Mouse (Mus musculus): ENCODE measurements around the gene Igsf8. TPM values are rescaled to one million over a fixed set of nuclear protein-coding genes. Genes with fewer than 3 reads are reported as not detected.

Igsf8 gene
- total RNA-seq, 2 experiments from 2014 or later, result 10.9 to 12.4 TPM

GRCm38 (mm10) chr1:172317946-172318345 lies 56.5 kb downstream of the Igsf8 start:
- no peak for DNase-seq
- intact Hi-C loops (cut with DNase I), result no loop called here

- no peak for DNase-seq
- intact Hi-C loops (cut with DNase I), result no loop called here
Observed at GRCm38 (mm10) chr1:172318424-172319035, 57.1 kb downstream of the Igsf8 start.

- no peak for DNase-seq
- intact Hi-C loops (cut with DNase I), result no loop called here
Observed at GRCm38 (mm10) chr1:172319346-172319745, 57.9 kb downstream of the Igsf8 start.

GRCm38 (mm10) chr1:172319921-172320411 lies 58.5 kb downstream of the Igsf8 start:
- no peak for DNase-seq
- intact Hi-C loops (cut with DNase I), result no loop called here

GRCm38 (mm10) chr1:172322725-172323124 lies 61.3 kb downstream of the Igsf8 start:
- DNase-seq, result no peak
- intact Hi-C loops (cut with DNase I), result no loop called here

GRCm38 (mm10) chr1:172323298-172323697 lies 61.9 kb downstream of the Igsf8 start:
- intact Hi-C loops (cut with DNase I), result no loop called here
- no peak for DNase-seq

GRCm38 (mm10) chr1:172323801-172324359 lies 62.4 kb downstream of the Igsf8 start:
- no peak for DNase-seq
- intact Hi-C loops (cut with DNase I), result loop anchor here (2.0 kb wide), 1 partner anchor 277 kb away; no protein-coding TSS in a partner anchor

- intact Hi-C loops (cut with DNase I), result loop anchor here (2.0 to 5.0 kb wide), 2 partner anchors 278 to 1073 kb away; no protein-coding TSS in a partner anchor
- DNase-seq, result peak; percentile 74 to 82
Observed at GRCm38 (mm10) chr1:172324725-172325124, 63.3 kb downstream of the Igsf8 start.

- intact Hi-C loops (cut with DNase I), result loop anchor here (2.0 to 5.0 kb wide), 2 partner anchors 279 to 1071 kb away; no protein-coding TSS in a partner anchor
- DNase-seq, result peak; percentile 65 to 72
Observed at GRCm38 (mm10) chr1:172325680-172326535, 64.5 kb downstream of the Igsf8 start.

- no peak for DNase-seq
- intact Hi-C loops (cut with DNase I), result loop anchor here (5.0 kb wide), 1 partner anchor 1071 kb away; no protein-coding TSS in a partner anchor
Observed at GRCm38 (mm10) chr1:172326684-172327083, 65.2 kb downstream of the Igsf8 start.

- DNase-seq, result no peak
- intact Hi-C loops (cut with DNase I), result loop anchor here (5.0 kb wide), 1 partner anchor 1070 kb away; no protein-coding TSS in a partner anchor
Observed at GRCm38 (mm10) chr1:172327206-172328001, 66.0 kb downstream of the Igsf8 start.

- intact Hi-C loops (cut with DNase I), result loop anchor here (5.0 kb wide), 1 partner anchor 1069 kb away; no protein-coding TSS in a partner anchor
- DNase-seq, result no peak
Observed at GRCm38 (mm10) chr1:172328041-172328440, 66.6 kb downstream of the Igsf8 start.

GRCm38 (mm10) chr1:172328461-172328860 lies 67.0 kb downstream of the Igsf8 start:
- DNase-seq, result no peak
- intact Hi-C loops (cut with DNase I), result loop anchor here (5.0 kb wide), 1 partner anchor 1069 kb away; no protein-coding TSS in a partner anchor

GRCm38 (mm10) chr1:172329131-172329530 lies 67.7 kb downstream of the Igsf8 start, which contains the start of gene Kcnj9:
Gene Kcnj9, minus strand, starts transcription at chr1:172329318.
- no peak for DNase-seq
- intact Hi-C loops (cut with DNase I), result loop anchor here (5.0 kb wide), 1 partner anchor 1068 kb away; no protein-coding TSS in a partner anchor

- no peak for DNase-seq
- intact Hi-C loops (cut with DNase I), result loop anchor here (5.0 kb wide), 1 partner anchor 1068 kb away; no protein-coding TSS in a partner anchor
Observed at GRCm38 (mm10) chr1:172329616-172330015, 68.2 kb downstream of the Igsf8 start.

GRCm38 (mm10) chr1:172331422-172331947 lies 70.0 kb downstream of the Igsf8 start:
- DNase-seq, result no peak
- intact Hi-C loops (cut with DNase I), result no loop called here

- no peak for DNase-seq
Observed at GRCm38 (mm10) chr1:172332925-172333324, 71.5 kb downstream of the Igsf8 start.

GRCm38 (mm10) chr1:172333512-172333911 lies 72.1 kb downstream of the Igsf8 start:
- no peak for DNase-seq
- intact Hi-C loops (cut with DNase I), result no loop called here

More at GRCm38 (mm10) chr1:172332925-172333324, 71.5 kb downstream of the Igsf8 start:
- intact Hi-C loops (cut with DNase I), result no loop called here

GRCm38 (mm10) chr1:172335804-172336203 lies 74.4 kb downstream of the Igsf8 start:
- intact Hi-C loops (cut with DNase I), result no loop called here
- no peak for DNase-seq

Data from heart, postnatal 36 days (tissue).